Mouse (Mus musculus) embryo, embryonic 10 days (tissue): Measurements from ENCODE around the gene Cacna1a.

Experiments used
- DNase-seq: peaks from one replicate; pipeline ENCODE4 v3.0.0-alpha.2; 2015; ENCODE audit warnings: low spot score

The Cacna1a gene

DNA sequence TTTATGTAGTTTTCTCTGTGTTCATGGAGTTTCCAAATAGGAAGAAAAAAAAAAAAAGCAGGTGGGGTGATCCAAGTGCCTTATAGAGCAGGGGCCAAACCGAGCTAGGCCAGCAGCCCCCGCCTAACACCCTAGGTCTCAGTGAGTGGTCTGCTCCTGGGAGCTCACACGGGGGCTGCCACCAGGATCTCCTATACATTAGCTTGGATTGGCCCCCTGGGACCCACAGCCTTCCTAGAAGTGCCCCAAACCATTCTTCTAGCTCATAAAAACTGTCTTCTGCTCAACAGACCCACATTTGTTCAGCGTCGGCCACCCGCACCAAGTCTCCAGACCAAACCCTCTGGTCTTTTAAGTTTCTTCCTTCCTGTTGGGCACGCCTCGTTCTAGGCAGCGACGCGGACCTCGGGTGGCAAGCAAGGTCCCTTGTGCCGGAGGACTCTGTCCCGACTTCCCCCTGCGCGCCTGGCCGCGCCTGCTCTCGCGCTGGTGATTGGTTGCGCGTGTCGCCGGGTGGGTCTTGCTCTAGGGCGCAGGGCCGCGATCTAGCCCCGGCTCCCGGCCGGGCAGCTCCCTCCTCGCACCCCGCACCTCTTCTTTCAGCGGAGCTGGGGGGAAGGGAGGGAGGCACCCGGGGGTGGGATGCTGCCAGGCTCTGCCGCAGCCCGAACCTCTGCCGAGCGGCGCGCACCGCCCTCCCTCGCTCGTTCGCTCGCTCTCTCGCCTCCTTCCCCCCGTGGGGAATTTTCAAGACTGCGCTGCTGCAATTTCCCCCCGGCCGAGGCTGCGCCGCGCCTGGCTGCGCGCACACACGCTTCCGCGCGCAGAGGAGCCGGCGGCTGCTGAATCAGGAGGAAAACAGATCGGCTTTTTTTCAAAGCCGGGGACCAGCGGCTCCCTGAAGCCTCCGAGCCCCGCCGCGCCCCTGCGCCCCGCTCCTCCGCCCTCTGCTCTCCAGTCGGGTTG is 25.9 kb downstream of the Cacna1a start:
- DNase-seq, result peak; percentile 68

DNA sequence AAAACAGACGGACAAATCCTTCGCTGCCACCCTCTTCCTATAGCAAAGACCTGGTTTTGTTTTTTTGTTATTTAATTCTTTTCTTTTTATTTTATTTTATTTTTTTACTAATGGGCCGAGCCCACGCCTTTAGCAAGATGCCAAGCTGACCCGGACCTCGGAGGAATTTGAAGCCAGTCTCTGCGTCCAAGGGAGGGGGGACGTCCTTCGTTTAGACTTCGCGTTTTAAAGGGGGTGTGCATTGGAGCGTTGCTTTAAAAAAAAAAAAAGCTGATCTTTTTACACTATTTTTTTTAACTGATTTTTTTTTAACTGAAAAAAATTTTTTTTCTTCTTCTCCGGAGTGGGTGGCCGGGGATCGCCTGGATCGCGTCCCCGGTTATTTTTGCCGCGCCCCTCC is 26.7 kb downstream of the Cacna1a start:
- peak; percentile 36 for DNase-seq

DNA sequence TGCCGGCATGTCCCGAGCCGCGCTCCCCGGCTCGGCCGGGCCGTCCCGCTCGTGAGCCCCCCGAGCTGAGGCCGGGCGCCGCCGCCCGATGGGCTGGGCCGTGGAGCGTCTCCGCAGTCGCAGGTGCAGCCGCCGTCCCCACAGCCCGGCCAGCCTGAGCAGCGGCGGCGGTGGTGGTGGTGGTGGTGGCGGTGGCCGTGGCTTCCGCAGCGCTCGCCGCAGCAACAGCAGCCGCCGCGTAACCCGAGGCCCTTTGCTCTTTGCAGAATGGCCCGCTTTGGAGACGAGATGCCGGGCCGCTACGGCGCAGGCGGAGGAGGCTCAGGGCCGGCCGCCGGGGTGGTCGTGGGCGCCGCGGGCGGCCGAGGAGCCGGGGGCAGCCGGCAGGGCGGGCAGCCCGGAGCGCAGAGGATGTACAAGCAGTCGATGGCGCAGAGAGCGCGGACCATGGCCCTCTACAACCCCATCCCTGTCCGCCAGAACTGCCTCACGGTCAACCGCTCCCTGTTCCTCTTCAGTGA is 27.2 kb downstream of the Cacna1a start:
- peak; percentile 70 for DNase-seq

DNA sequence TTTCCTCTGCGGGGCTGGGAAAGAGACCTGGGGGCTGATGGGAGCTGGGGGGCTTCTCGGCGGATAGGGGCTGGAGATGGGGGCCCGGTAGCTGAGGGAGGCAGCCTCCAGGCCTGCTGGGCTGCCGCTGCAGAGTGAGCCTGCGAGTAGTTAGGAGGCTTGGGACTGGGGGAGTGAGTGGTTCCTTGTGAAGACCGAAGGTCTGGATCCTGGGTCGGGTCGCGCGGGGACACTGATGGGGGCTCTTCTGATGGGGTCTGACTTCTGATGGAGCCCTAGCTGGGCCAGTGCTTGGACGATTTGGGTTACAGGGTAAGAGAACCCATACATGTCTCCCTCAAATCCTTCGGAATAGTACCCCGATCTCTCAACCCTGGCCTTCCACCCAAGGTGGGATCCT is 27.8 kb downstream of the Cacna1a start:
- no peak for DNase-seq

DNA sequence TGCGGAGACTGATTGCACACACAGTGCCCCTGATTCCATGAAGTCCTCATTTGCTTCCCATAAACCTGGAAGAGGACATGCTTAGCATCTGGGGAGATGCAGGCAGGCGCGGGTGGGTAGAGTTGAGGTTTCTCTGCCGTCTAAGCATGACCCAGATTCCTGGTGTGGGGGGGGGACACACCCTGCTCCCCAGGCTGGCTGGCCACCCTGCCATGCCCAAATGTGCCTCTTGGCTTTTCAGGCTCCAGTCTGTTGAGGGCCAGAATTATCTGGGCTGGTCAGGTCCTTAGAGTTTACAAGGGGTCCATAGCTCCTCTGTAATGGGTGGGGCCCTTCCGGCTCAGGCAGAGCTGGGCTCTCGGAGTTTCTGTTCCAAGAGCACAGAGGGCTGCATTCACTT is 28.7 kb downstream of the Cacna1a start:
- DNase-seq, result no peak

DNA sequence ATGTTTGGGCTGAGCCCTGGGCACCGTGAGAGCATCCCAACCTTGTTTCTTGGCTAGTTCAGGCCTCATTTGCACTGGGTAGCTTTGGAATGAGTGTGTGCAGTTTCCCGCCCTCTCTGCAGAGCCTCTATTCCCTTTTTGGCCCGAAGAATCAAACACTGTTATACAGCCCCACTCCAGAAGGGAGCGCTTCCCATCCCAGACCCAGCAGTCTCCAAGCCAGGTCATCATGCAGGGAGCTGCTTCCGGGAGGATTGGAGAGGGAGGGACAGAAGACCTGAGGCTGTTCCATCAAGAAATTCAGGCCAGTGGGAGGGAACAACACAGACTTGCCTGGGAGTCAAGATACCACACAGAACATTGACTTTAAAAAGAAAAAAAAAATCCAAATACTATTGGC is 29.6 kb downstream of the Cacna1a start:
- DNase-seq, result no peak

DNA sequence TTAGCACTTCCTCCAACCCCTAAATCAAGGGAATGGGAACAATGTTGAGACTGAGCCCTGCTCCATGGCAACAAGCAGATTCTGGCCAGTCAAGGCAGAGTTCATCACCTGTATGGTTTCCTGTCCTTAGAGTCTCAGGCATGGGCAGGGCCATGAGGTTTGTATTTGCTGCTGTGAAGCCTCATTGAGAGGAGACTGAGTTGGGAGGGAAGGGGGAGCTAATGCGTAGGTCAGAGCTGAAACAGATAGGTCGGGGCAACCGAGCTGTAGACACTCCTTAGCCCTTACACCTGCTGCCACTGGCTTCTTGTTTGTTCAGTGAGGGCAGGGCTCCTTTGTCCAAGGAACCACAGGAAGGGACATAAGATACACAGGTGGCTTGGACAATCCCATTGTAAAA is 36.2 kb downstream of the Cacna1a start:
- DNase-seq, result no peak

DNA sequence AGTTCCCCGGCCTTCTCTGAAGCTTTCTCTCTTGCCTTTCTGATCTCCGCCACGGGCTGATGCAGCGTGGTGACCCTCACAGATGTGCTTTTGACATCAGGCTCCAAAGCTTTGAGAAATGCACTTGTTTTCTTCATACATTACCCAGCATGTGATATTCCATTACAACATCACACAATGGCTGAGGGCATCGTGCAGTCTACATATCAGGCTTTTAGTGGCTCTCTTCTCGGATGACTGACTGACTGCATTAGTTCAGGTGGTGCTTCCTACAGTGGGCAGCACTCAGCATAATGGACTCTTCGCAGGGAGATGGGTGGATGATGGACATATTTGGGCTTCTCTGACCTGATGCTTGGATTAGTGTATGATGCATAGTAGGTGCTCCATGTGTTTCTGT is 37.8 kb downstream of the Cacna1a start:
- DNase-seq, result no peak

DNA sequence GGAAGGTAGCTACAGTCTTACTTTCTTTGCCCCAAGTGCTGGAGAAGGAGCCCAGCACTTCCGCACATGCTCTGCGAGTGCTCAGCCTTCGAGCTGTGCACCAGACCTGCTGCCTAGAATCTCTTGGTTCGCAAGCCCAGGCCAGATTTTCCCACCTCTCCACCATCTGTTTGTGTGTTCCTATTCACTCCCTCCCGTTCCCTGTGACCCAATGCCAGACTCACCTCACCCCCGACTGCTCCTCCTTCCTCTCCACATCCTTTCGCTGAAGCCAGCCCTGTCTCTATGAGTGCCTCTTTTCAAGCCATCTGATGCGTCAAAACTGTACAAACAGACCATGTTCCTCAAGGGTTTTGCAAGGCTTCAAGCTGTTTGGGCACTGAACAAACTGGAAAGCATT is 38.3 kb downstream of the Cacna1a start:
- no peak for DNase-seq

DNA sequence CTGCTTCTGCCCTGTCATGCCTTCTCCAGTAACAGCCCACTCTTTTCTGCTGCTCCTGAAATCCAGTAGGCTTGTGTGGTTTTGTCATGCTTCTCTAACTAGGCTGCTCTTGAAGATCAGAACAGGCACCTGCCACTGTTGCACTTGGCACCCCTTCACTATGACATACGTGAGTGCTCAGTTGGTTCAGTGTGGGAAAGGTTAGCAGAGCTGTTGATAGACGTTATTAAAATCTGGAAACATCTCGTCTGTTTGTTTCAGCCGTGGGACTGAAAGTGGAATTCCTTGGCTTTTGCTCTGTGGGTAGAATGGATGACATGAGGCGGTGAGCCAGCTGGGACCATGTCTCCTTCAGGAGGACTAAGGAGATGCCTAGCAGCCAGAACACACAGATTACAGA is 39.8 kb downstream of the Cacna1a start:
- no peak for DNase-seq

DNA sequence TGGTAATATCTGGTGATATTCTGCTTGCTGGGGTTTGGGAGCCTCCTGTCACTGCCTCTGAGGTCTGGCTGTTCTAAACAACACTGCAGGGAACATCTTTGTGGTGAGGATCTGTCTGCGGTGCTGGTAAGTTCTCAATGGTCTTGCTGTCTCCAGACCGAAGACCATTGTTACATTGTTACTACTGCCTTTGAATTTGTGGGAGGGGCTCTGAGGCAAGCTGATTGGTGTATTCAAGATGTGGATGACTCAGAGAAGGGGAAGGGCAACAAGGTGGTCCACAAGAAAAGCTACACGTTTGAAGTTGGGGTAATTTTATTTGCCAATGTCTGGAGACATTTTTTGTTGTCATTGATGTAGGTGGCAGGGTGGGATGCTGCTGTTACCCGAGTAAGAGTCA is 40.8 kb downstream of the Cacna1a start:
- no peak for DNase-seq

DNA sequence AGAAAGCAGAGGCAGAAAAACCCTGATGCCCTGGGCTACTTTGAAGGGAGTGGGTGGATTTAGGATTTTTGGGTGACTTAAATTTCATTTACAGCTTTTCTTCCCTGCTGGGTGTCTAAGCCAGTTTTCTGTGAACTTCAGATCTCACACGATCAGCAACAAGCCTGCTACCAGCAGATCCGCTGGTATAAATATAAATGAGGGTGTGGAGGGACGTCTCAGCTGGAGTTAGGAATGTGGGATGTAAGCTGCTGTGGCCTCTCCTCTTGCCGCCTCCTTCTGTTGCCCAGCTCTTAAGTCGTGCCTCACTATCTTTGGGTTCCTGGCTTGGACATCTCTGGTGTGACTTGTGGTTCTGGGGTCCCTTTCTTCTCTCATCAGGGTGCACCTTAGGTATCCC is 41.3 kb downstream of the Cacna1a start:
- no peak for DNase-seq

DNA sequence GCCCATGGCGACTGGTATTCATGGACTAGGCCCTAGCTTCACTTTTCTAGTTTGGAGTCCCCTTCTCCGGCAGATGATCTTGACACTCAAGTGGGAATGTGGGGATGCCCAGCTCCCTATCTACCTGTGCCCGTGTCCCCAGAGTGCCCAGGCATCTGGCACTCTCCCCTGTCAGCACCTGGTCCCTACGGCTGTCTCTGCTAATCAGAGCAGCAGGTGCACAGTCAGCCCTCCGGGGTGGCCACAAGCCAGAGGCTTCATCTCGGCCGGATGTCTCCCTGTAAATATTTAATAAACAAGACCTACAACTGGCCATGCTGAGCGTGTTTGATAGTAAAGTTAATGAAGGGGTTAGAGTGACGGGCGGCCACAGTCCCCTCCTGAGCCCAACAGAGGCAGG is 47.1 kb downstream of the Cacna1a start:
- DNase-seq, result no peak

DNA sequence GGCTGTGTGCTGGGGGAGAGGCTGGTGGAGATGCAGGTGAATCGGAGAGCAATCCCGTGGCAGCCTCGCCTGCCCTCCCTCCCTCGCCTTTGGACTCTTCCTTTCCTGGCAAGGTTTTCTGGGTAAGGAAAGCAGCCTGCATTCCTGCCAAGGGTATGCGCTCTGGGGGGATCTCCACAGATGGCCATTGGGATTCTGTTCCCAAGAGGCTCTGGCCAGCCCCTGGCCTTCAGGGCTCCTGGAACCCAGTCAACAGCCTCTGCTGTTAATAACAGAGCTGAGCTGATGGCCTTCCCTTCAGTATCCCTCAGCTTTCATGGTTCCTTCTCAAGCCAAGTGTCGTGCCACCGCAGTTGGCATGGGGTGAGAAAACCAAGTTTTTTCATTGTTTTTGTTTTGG is 51.6 kb downstream of the Cacna1a start:
- DNase-seq, result no peak

DNA sequence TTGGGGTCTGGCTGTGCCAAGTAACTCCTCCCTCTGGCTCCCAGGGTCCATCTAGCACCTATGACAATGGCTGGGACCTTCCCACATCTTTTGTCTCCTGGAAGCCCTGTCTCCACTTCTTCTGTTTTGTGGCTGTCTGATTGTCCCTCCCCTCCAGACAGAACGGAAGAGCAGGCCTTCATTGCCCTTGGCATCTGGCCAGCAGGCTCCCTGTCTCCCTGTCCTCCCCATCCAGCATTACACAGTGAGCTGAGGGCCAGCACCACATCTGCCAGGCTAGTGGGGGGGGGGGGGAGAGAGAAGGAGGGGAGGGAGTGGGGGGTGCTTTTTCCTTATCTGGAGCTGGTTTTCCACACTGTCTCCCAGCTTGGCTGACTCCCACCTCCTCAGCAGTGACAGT is 53.8 kb downstream of the Cacna1a start:
- no peak for DNase-seq

DNA sequence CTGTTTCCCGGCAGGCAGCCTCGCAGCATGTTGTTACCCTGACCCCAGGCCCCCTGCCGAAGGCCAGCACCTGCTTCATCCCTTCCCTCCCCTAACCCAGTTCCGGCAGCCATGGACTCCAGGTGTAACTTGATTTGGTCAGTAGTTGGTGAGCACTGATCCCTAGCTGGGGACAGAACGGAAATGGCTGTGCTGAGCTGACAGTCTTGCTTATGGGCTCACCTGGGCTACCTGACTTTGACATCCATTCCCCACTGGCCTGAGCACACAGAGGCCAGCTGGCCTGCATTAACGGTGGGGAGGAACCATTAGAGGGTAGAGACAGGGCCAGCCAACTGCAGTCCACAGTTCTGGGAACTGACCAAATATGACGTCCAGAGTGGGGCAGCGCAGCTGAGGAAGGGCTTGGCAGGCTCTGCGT is 58.3 kb downstream of the Cacna1a start:
- no peak for DNase-seq

DNA sequence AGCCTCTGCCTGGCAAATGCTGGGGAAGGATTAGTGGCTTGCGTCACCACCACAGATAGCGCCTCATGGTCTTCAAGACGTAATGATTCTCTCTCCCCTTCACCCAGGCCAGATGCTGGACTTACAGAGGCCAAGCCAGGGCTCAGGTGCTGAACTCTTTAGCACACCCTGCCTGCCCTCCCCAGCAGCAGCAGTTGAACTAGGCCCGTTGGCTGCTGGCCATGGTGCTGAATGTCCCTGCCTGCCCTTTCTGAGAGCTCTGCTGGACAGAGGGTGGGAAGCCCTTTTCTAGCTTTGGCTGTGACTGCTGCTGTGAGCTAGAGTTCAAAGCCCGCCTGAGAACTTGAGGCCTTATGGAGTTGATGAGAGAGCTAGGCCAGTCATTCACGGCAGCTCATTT is 66.3 kb downstream of the Cacna1a start:
- DNase-seq, result peak; percentile 94

DNA sequence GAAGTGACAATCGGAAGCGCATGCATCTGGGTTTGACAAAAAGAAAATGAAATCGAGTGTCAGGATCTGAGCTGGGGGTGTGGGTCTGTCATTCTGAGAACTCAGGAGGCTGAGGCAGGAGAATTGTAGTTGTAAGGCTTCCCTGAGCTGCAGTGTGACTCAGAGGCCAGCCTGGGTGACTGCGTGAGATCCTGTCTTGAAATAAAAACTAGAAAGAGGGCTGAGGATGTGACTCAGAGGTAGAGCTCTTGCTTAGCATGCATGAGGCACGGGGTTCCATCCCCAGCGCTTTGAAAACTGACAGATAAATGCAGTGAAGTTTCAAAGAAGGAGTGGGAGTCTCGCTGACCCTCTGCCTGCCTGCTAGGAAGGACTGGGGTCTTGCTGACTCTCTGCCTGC is 70.6 kb downstream of the Cacna1a start:
- DNase-seq, result no peak

DNA sequence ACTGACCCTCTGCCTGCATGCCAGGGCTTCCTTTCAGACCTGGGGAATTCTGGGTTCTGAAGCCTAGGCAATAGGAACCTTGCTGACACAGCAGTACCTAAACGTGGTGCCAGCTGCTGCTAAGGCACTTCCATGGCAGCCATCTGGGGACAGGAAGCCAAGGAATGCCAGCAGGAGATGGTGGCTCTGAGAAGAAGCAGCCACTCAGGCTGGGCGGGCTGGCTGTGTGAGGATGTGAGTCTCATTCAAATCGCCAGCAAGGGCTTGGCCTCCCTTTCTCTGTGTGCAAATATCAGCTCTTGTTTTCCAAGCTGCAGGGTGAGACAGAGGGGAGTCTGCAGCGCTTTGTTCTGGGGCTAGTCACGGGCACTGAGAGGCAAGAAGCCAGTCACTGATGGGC is 71.0 kb downstream of the Cacna1a start:
- DNase-seq, result peak; percentile 17

DNA sequence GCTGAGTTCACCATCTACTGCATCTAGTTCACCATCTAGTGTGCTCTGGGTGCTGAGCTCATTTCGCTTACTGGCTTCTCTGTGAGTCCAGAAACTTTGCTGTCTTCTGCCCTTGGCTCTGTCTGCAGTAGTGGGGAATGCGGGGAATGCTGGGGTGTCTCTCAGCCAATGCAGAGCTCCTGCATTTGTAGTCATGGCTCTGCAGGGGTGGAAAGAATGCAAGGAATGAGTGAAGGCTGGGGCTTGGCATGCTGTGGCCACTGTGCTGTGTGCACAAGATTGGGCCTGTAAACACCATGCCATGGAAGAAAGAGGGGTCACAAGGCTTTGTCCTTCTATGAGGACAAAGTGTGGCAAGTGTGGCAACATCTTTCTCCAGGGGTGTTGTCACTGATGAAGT is 72.5 kb downstream of the Cacna1a start:
- peak; percentile 11 for DNase-seq

DNA sequence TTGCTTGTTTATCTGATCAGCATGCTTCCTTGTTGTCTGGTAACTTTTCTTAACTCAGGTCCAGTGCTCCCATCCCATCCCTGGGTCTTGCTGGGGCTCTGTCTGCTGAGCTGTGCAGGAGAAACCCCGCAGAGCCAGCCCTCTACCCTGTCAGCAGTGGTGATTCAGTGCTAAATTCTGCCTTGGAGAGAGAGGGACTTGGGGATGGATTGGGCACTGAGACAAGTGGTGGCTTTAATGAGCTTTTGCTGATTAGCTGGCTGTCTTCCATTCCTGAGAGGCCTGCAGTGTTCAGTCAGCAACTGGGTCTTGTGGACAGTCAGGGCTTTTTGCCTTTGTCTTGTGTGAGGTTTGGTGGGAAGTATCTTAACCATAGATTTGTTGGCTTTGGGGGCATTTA is 78.7 kb downstream of the Cacna1a start:
- DNase-seq, result no peak

DNA sequence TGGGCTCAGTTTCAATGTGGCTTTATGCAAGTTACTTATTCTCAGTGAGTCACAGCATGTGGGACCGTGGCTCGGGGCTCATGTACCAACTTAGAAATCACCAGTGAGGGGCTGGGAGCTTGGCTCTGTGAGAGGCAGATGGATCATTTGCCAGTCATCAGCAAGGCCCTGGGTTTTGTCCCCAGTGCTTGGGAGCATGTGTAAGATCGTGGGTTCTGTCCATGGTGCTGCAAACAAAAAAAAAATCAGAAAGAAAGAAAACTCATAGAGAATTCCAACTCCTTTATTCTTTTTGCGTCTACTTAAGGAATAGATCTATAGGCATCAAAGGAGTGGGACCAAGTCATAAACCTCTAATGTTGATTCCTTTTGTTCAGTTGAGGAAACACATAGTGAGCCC is 80.8 kb downstream of the Cacna1a start:
- no peak for DNase-seq

DNA sequence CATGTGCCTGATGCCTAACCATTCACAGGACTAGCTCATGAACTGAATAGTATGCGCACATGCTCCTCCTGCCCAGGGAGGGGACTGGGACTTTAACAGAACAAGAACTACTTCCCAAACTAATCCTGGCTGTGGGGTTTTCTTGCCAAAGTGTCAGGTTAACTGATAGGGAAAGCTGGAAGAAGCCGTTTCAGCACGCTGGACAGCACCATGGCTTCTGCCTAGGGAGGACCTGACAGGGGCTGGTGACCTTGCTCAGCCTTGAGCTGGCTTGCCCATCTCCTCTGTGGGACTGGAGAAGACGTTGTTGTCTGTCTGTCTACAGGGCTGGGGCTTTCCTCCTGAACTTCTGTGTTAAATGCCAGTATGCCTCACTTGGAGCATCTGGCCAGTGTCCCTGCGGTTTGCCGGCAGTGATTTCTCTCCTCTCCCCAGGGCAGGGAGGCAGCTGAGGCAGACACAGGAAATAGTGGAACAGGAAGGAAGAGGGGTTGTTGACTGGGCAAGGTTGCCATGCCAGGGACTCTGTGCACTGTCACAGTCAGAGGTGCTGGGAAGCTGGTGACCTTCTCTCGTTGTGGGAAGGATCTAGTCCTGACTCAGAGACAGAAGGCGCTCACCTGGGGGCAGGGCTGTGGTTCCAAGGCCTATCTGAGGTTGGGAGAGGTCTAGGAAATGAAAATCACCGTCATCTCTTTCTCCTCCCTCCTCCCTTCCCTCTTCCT is 83.2 kb downstream of the Cacna1a start:
- peak; percentile 92 for DNase-seq
